Mouse (Mus musculus) liver, embryonic 15.5 days (tissue): ENCODE measurements around the gene Necap2. TPM values are rescaled to one million over a fixed set of nuclear protein-coding genes. Genes with fewer than 3 reads are reported as not detected.

ENCODE experiments used
- ATAC-seq: fragments of 200-750 bp; cut with Nextera tagmentation; 2 replicates; pipeline ENCODE4 v1.8.0; 2017; ENCODE audit warnings: moderate number of reproducible peaks, mild to moderate bottlenecking, moderate library complexity; ENCODE audit not compliant: insufficient read depth
- H3K27ac ChIP-seq: fragments of 300-500 bp; sonication (generic); replicated peaks from 2 replicates; pipeline ENCODE4 v1.5.1; 2015; ENCODE audit warnings: mild to moderate bottlenecking, inconsistent platforms
- H3K27me3 ChIP-seq: fragments of 300-500 bp; sonication (generic); 2 replicates; pipeline ENCODE4 v1.6.1; 2015; ENCODE audit warnings: mild to moderate bottlenecking, inconsistent platforms
- H3K36me3 ChIP-seq: fragments of 300-500 bp; sonication (generic); replicated peaks from 2 replicates; pipeline ENCODE4 v1.6.1; 2015; ENCODE audit warnings: moderate library complexity, mild to moderate bottlenecking, inconsistent platforms
- H3K4me1 ChIP-seq: fragments of 300-500 bp; sonication (generic); replicated peaks from 2 replicates; pipeline ENCODE4 v1.6.1; 2015; ENCODE audit warnings: inconsistent platforms
- H3K4me2 ChIP-seq: fragments of 300-500 bp; sonication (generic); 2 replicates; pipeline ENCODE4 v1.6.1; 2015; ENCODE audit warnings: moderate library complexity, mild to moderate bottlenecking, inconsistent platforms
- H3K4me3 ChIP-seq: fragments of 300-500 bp; sonication (generic); replicated peaks from 2 replicates; pipeline ENCODE4 v1.5.1; 2015; ENCODE audit warnings: mild to moderate bottlenecking, inconsistent platforms
- H3K9ac ChIP-seq: fragments of 300-500 bp; sonication (generic); 2 replicates; pipeline ENCODE4 v1.6.1; 2015; ENCODE audit warnings: moderate library complexity, mild to moderate bottlenecking, inconsistent platforms
- H3K9me3 ChIP-seq: fragments of 300-500 bp; sonication (generic); replicated peaks from 2 replicates; pipeline ENCODE4 v1.6.1; 2016; ENCODE audit warnings: inconsistent platforms
- WGBS: fragments of 180-500 bp; shearing (Covaris S2); methylation state at CpG from one replicate; pipeline ENCODE4 v1.1.7; 2015; ENCODE audit warnings: mixed read lengths; ENCODE audit not compliant: insufficient replicate concordance; 5-methylcytosine and 5-hydroxymethylcytosine counted together
- polyA plus RNA-seq: library from polyadenylated mRNA; unstranded; fragments of >200 nt; fragmentation: Nextera tagmentation; extraction: Ambion mirVana; gene quantifications from 2 replicates; pipeline ENCODE4 v1.2.1, GENCODE M21; 2015

Gene Necap2
- polyA plus RNA-seq, 1 experiment from 2014 or later, result 97.2 TPM

GRCm38 (mm10) chr4:141101291-141101690 is 23.1 kb upstream of the Necap2 start:
- Histone ChIP-seq H3K9me3 (no peaks in the 10 kb centered on the region), H3K4me3 (no peak overlapping the region), H3K9ac (no peak overlapping the region), H3K4me2 (no peak overlapping the region), H3K27me3 (no peaks in the 10 kb centered on the region), H3K4me1 (peaks cover 21% of the 10 kb centered on the region), H3K27ac (no peak overlapping the region), H3K36me3 (no peaks in the 10 kb centered on the region)
- ATAC-seq, result no peak
- 84% methylated on average over 9 of the region's 9 CpGs for WGBS

DNA sequence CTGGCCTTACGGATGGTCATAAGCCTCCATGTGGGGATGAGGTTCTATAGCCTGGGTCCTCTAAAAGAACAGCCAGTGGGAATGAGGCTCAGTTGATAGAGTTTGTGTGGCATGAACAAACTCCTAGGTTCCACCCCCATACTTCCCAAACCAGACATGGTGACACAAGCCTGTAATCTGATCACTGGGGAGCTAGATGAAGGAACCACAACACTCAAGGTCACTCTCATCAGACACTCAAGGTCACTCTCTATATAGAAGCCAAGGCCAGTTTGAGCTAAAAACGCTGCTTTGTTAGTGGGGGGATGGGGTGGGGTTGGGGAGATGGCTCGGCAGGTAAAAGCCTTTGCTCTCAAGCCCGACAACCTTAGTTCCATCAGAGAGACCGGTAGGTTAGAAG is 21.8 kb upstream of the Necap2 start:
- peaks cover 21% of the 10 kb centered on the region for H3K4me1 ChIP-seq
- WGBS, result 68% methylated on average over 5 of the region's 5 CpGs
- no peak overlapping the region for H3K27ac ChIP-seq
- H3K4me3 ChIP-seq, result no peak overlapping the region
- no peaks in the 10 kb centered on the region for H3K36me3 ChIP-seq
- ATAC-seq, result no peak
- H3K4me2 ChIP-seq, result no peak overlapping the region
- no peak overlapping the region for H3K9ac ChIP-seq
- H3K9me3 ChIP-seq, result no peaks in the 10 kb centered on the region
- no peaks in the 10 kb centered on the region for H3K27me3 ChIP-seq

DNA sequence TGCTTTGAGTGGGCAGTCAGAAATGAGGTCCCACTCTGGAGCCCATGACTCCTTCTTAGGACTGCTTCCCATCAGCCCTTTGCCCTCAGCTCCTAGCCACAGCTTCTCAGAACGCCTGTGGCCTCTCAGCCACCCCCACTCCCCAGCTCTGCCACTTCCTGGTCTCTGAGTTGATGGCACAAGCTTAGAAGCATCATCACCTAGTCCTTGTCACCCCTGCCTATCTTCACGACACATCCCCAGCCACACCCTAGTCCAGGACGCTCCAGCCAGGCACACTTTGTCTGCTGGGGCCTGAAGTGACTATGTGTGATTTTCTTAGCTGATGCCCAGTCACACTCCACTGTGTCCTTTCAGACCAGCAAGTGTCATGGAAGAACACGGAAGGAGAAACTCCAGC is 20.8 kb upstream of the Necap2 start:
- no peak overlapping the region for H3K9ac ChIP-seq
- H3K4me2 ChIP-seq, result no peak overlapping the region
- no peaks in the 10 kb centered on the region for H3K27me3 ChIP-seq
- no peak overlapping the region for H3K4me3 ChIP-seq
- peak; percentile 43; the same call in 1 of the 2 replicates for ATAC-seq
- H3K36me3 ChIP-seq, result no peaks in the 10 kb centered on the region
- no peaks in the 10 kb centered on the region for H3K9me3 ChIP-seq
- 12% methylated on average over 4 of the region's 4 CpGs for WGBS
- H3K27ac ChIP-seq, result no peak overlapping the region
- H3K4me1 ChIP-seq, result peaks cover 21% of the 10 kb centered on the region

- no peaks in the 10 kb centered on the region for H3K36me3 ChIP-seq
- WGBS, result 22% methylated on average over 9 of the region's 9 CpGs
- H3K4me3 ChIP-seq, result no peak overlapping the region
- no peak overlapping the region for H3K27ac ChIP-seq
- no peaks in the 10 kb centered on the region for H3K27me3 ChIP-seq
- no peaks in the 10 kb centered on the region for H3K9me3 ChIP-seq
- ATAC-seq, result no peak
- no peak overlapping the region for H3K4me2 ChIP-seq
- no peak overlapping the region for H3K9ac ChIP-seq
- peaks cover 21% of the 10 kb centered on the region for H3K4me1 ChIP-seq
Observed at GRCm38 (mm10) chr4:141096710-141097109, 18.6 kb upstream of the Necap2 start.

DNA sequence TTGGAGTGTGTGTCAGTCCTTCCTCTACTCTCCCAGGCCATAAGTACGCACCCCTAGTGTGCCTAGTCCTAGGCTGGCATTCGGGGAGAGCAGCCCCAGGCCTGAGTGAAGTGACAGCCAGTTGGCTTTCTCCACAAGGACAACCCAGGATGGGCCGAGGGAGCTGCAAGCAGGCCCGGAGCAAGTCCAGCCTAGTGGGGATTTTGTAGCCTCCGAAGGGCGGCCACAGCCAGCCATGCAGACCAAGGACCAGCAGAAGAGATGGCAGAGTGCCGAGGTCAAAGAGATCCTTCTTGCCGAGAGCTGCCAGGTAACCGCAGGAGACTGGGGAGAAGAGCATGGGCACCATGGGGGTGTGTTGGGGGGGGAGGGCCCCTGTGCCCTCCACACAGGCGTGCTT is 16.9 kb upstream of the Necap2 start:
- 67% methylated on average over 10 of the region's 10 CpGs for WGBS
- Histone ChIP-seq H3K27me3 (no peaks in the 10 kb centered on the region), H3K9me3 (no peaks in the 10 kb centered on the region), H3K36me3 (no peaks in the 10 kb centered on the region), H3K4me3 (no peak overlapping the region), H3K4me2 (no peak overlapping the region), H3K4me1 (peaks cover 18% of the 10 kb centered on the region), H3K9ac (no peak overlapping the region), H3K27ac (no peak overlapping the region)
- ATAC-seq, result no peak

DNA sequence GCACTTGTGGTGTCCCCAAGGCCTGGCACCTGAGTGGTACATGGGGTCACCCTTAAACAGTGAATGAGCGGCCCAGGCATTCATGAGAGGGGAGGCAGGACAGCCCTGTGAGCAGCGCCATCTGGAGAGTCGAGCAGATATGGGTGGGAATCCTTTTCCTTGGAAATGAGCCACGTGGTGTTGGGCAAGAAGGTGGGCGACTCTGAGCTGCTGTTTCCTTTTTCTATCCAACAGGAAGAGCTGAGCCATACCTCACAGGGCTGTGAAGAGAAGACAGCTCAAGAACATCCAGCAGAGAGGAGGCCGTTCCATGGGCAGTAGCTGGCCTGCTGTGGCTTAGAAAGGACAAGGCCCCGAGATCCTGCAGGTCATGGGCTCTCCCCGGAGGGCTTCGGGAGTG is 10.6 kb upstream of the Necap2 start:
- no peaks in the 10 kb centered on the region for H3K9me3 ChIP-seq
- H3K9ac ChIP-seq, result no peak overlapping the region
- H3K27ac ChIP-seq, result no peak overlapping the region
- H3K36me3 ChIP-seq, result no peaks in the 10 kb centered on the region
- no peak overlapping the region for H3K4me3 ChIP-seq
- no peak overlapping the region for H3K4me2 ChIP-seq
- H3K27me3 ChIP-seq, result no peaks in the 10 kb centered on the region
- WGBS, result 59% methylated on average over 9 of the region's 9 CpGs
- H3K4me1 ChIP-seq, result peaks cover 14% of the 10 kb centered on the region
- no peak for ATAC-seq

GRCm38 (mm10) chr4:141088033-141088432 is 9.9 kb upstream of the Necap2 start, which contains the start of gene Spata21:
Spata21 (plus strand) TSS chr4:141088333.
- no peak for ATAC-seq
- H3K4me3 ChIP-seq, result no peak within 1 kb of the TSS
- 68% methylated on average over 6 of the region's 6 CpGs for WGBS
- H3K27ac ChIP-seq, result no peak within 1 kb of the TSS
- H3K4me2 ChIP-seq, result no peak within 1 kb of the TSS
- H3K9ac ChIP-seq, result no peak within 1 kb of the TSS
- no peaks in the 10 kb centered on the region for H3K27me3 ChIP-seq
- H3K9me3 ChIP-seq, result no peaks in the 10 kb centered on the region
- H3K36me3 ChIP-seq, result no peaks in the 10 kb centered on the region
- H3K4me1 ChIP-seq, result peaks cover 14% of the 10 kb centered on the region

DNA sequence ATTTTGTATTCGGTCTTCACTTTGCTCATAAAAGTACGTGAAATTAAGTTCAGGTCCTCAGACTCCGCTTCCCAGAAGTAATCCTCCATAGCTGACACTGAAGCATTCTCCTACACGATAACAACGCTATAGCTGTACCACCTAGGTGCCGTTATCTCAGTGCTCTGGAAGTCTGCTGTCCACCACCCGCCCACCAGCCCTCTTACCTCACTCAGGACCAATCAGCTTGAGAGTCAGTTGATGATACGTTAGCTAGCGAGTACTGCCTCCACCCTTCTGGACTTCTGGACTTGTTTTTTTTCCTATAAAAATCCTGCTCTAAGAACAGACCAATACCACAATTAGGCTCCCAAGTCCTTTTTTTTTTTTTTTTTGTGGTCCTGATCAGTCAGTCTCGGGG is 8.7 kb upstream of the Necap2 start:
- H3K4me1 ChIP-seq, result peaks cover 14% of the 10 kb centered on the region
- 37% methylated on average over 10 of the region's 10 CpGs for WGBS
- no peaks in the 10 kb centered on the region for H3K9me3 ChIP-seq
- H3K27ac ChIP-seq, result no peak overlapping the region
- no peak overlapping the region for H3K9ac ChIP-seq
- H3K36me3 ChIP-seq, result no peaks in the 10 kb centered on the region
- H3K4me3 ChIP-seq, result no peak overlapping the region
- H3K27me3 ChIP-seq, result no peaks in the 10 kb centered on the region
- peak; percentile 71 for ATAC-seq
- H3K4me2 ChIP-seq, result no peak overlapping the region

DNA sequence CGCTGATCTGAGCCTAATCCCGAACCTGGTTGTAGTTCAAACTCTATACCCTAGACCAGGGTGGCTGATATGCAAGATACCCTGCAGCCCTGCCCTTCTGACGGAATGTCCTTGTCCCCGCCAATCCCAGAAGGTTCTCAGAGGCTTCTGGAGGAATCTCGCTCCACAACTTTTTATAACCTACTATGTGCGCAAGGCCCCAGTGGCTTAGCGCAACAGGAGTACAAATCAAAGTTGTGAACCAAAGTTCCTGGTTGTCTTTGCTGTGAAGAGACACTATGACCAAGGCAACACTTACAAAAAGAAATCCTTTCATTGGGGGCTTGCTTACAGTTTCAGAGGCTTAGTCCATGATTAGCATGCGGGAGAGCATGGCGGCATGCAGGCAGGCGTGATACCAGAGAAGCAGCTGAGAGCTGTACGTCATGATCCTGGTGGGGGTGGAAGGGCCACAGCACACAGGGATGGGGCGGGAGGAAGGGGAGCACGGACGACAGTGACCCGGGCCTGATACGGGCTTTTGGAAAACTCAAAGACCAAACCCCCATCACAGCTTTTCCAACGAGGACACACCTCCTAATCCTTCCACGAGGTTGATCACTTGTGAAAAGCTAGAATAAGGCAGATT is 467 bp upstream of the Necap2 start:
- 0 out of 2 replicates have a peak overlapping the region, but pooled peaks have one; percentile 12 for H3K9ac ChIP-seq
- H3K4me2 ChIP-seq, result peak overlapping the region; percentile 53

DNA sequence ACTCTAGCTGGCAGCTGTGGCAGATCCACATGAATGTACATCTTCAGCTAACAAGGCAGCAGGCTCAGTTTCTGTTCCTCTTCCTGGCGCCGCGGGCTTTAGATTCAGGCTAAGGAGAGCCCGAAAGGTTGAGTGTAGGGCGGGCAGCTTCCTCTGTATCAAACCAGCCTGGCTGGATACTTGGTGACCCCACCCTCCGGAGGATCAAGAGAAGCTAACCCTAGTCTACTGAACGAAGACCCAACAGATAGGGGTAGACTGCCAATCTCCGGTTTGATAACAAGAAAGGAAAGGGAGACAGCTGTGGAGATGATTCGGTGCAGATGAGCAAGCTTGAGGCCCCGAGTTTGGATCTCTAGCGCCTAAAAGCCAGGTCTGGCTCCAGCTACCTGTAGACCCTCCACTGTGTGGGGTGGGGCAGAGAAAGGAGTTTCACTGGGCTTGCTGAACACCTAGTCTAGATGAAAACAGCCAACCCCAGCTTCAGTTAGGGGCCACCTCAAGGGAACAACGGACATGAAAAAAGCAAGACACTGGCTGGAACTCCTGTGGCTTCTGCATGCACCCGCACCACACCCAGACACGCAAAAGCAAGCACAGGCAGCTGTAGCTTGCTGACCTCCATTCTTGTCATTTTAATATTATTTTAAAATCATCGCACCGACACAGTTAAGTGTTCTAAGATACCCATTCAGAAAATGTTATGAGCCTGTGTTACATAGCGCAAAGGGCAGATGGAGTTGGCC is 1.2 kb downstream of the Necap2 start:
- Histone ChIP-seq H3K4me2 (peak overlapping the region; percentile 80), H3K9me3 (no peaks in the 10 kb centered on the region), H3K4me3 (peak overlapping the region; percentile 98), H3K36me3 (peaks cover 33% of the 10 kb centered on the region), H3K9ac (peak overlapping the region; percentile 83), H3K4me1 (peaks cover 58% of the 10 kb centered on the region), H3K27me3 (no peaks in the 10 kb centered on the region), H3K27ac (peak overlapping the region; percentile 93)
- ATAC-seq, result peak; percentile 75
- WGBS, result 17% methylated on average over 17 of the region's 17 CpGs

More for the DNA sequence above, 467 bp upstream of the Necap2 start:
- Histone ChIP-seq H3K36me3 (peaks cover 16% of the 10 kb centered on the region), H3K27me3 (no peaks in the 10 kb centered on the region), H3K4me1 (peaks cover 43% of the 10 kb centered on the region), H3K27ac (no peak overlapping the region), H3K4me3 (peak overlapping the region; percentile 98), H3K9me3 (no peaks in the 10 kb centered on the region)
- 69% methylated on average over 18 of the region's 18 CpGs for WGBS
- no peak for ATAC-seq

- Histone ChIP-seq H3K9me3 (no peaks in the 10 kb centered on the region), H3K9ac (peak overlapping the region; percentile 28; the same call in 1 of the 2 replicates), H3K4me3 (peak overlapping the region; percentile 23), H3K36me3 (peaks cover 61% of the 10 kb centered on the region), H3K27ac (peak overlapping the region; percentile 93), H3K4me1 (peaks cover 84% of the 10 kb centered on the region), H3K4me2 (peak overlapping the region; percentile 80), H3K27me3 (no peaks in the 10 kb centered on the region)
- 30% methylated on average over 4 of the region's 4 CpGs for WGBS
- peak; percentile 62 for ATAC-seq
Observed at GRCm38 (mm10) chr4:141074109-141074508, 4.0 kb downstream of the Necap2 start.
